ENCODE assay signal across 8 mouse cellular contexts in genomic region chr17:25942597-25943151, GRCm38 (mm10). TPM values are rescaled to one million over a fixed set of nuclear protein-coding genes. Genes with fewer than 3 reads are reported as not detected.
DNase-seq lines count a peak whose midpoint lies in the region; ATAC-seq and TF ChIP-seq lines count a peak whose summit lies in the region.
"Had no signal": no experiment of that assay in that cellular context is flagged by ENCODE, and none has a peak within 500 bp of the region (broad histone marks: within the 10 kb centered on the region; RNA-seq: fewer than 3 reads in every experiment).

No protein-coding gene starts in this region.

- no peak for DNase-seq in layer of hippocampus, adult 2 months (ENCODE audit: low spot score in 2 of 2)
- DNase-seq in layer of hippocampus, adult 11-12 months (ENCODE audit: low spot score) = no peak
- DNase-seq in embryonic facial prominence, embryonic 10.5 days (ENCODE audit: low spot score) = no peak
- peak; percentile 75 to 85 for DNase-seq in spleen, postnatal 36 days (ENCODE audit: low spot score in 2 of 2)
- DNase-seq in MN1 (ENCODE audit: low spot score) = no peak
- no peak for DNase-seq in layer of hippocampus, postnatal 25 days (ENCODE audit: extremely low spot score in 1 of 2, low spot score in 1 of 2)
- DNase-seq: thymus, postnatal 14 days had no signal

- WGBS in embryonic facial prominence, embryonic 10.5 days = 86% methylated on average over 2 of the region's 2 CpGs
- 91% methylated on average over 2 of the region's 2 CpGs for WGBS in limb, embryonic 13.5 days

- H3K4me2 ChIP-seq in limb, embryonic 13.5 days (replicated peaks) = peak overlapping the region; percentile 75; the same call in 1 of the 2 replicates

- no peak overlapping the region; the same call in 1 of the 2 replicates for H3K9ac ChIP-seq in limb, embryonic 13.5 days

- ATAC-seq in limb, embryonic 13.5 days (ENCODE audit: low FRiP score, low read depth) = peak; percentile 13; the same call in 1 of the 2 replicates

- H3K27me3 ChIP-seq in embryonic facial prominence, embryonic 10.5 days (replicated peaks; ENCODE audit: low read depth, poor library complexity, severe bottlenecking) = no peaks in the 10 kb centered on the region; the same call in 1 of the 2 replicates
- H3K27me3 ChIP-seq in limb, embryonic 13.5 days = no peaks in the 10 kb centered on the region

- H3K4me3 ChIP-seq in layer of hippocampus, adult 2 months = no peak overlapping the region
- H3K4me3 ChIP-seq in embryonic facial prominence, embryonic 10.5 days = peak overlapping the region; percentile 88
- H3K4me3 ChIP-seq in limb, embryonic 13.5 days = no peak overlapping the region

- H3K9me3 ChIP-seq in embryonic facial prominence, embryonic 10.5 days = no peaks in the 10 kb centered on the region
- H3K9me3 ChIP-seq in limb, embryonic 13.5 days = no peaks in the 10 kb centered on the region

- H3K4me1 ChIP-seq in embryonic facial prominence, embryonic 10.5 days = peaks cover 57% of the 10 kb centered on the region
- peaks cover 19% of the 10 kb centered on the region for H3K4me1 ChIP-seq in limb, embryonic 13.5 days

- no peak for TF ChIP-seq CTCF in layer of hippocampus, adult 2 months (conservative IDR thresholded peaks at IDR 0.05)

- H3K27ac ChIP-seq in layer of hippocampus, adult 2 months = peak overlapping the region; percentile 97; the same call in 1 of the 2 replicates
- H3K27ac ChIP-seq in embryonic facial prominence, embryonic 10.5 days (replicated peaks) = peak overlapping the region; percentile 96
- H3K27ac ChIP-seq in limb, embryonic 13.5 days = no peak overlapping the region

- H3K36me3 ChIP-seq in embryonic facial prominence, embryonic 10.5 days (replicated peaks) = peaks cover 14% of the 10 kb centered on the region
- peaks cover 2% of the 10 kb centered on the region; the same call in 1 of the 2 replicates for H3K36me3 ChIP-seq in limb, embryonic 13.5 days

RNA-seq across cellular contexts. Expression of gene Pigq, which starts 2.1 kb away (rescaled TPM):
- total RNA-seq in layer of hippocampus, adult 2 months (2021) = 100 to 1,000 TPM; 120 TPM
- polyA plus RNA-seq in embryonic facial prominence, embryonic 10.5 days (2016; fragmentation: Nextera tagmentation; extraction: Ambion mirVana) = 62.9 and 69.3 TPM in 2 replicates
- 50.2 and 50.5 TPM in 2 replicates for polyA plus RNA-seq in limb, embryonic 13.5 days (2015; fragmentation: Nextera tagmentation; extraction: Ambion mirVana)
- total RNA-seq in layer of hippocampus, postnatal 25 days (2021) = 100 to 1,000 TPM; 135 to 137 TPM

RNA-seq across cellular contexts. Expression of gene Nhlrc4, which starts 2.1 kb away (rescaled TPM):
- total RNA-seq in layer of hippocampus, adult 2 months (2021) = 1 to 10 TPM; 1.3 to 1.5 TPM
- polyA plus RNA-seq in embryonic facial prominence, embryonic 10.5 days (2016; fragmentation: Nextera tagmentation; extraction: Ambion mirVana) = 0.88 TPM in 1 of 2 replicates, not detected in the other
- not detected in 2 replicates for polyA plus RNA-seq in limb, embryonic 13.5 days (2015; fragmentation: Nextera tagmentation; extraction: Ambion mirVana)
- under 1 TPM in 1 of 2 experiments, not detected in 1; 0.52 TPM for total RNA-seq in layer of hippocampus, postnatal 25 days (2021)

RNA-seq across cellular contexts. Expression of gene A930017K11Rik, which starts 9.7 kb away (rescaled TPM):
- under 1 TPM; 0.41 to 0.64 TPM for total RNA-seq in layer of hippocampus, adult 2 months (2021)
- 0.35 and 0.36 TPM in 2 replicates for polyA plus RNA-seq in embryonic facial prominence, embryonic 10.5 days (2016; fragmentation: Nextera tagmentation; extraction: Ambion mirVana)
- 0.19 and 0.31 TPM in 2 replicates for polyA plus RNA-seq in limb, embryonic 13.5 days (2015; fragmentation: Nextera tagmentation; extraction: Ambion mirVana)
- total RNA-seq in layer of hippocampus, postnatal 25 days (2021) = under 1 TPM; 0.34 to 0.47 TPM

RNA-seq across cellular contexts. Expression of gene Rab40c, which starts 23.1 kb away (rescaled TPM):
- 10 to 100 TPM; 50.1 to 51.1 TPM for total RNA-seq in layer of hippocampus, adult 2 months (2021)
- 30.9 and 34.0 TPM in 2 replicates for polyA plus RNA-seq in embryonic facial prominence, embryonic 10.5 days (2016; fragmentation: Nextera tagmentation; extraction: Ambion mirVana)
- polyA plus RNA-seq in limb, embryonic 13.5 days (2015; fragmentation: Nextera tagmentation; extraction: Ambion mirVana) = 33.4 and 37.6 TPM in 2 replicates
- total RNA-seq in layer of hippocampus, postnatal 25 days (2021) = 10 to 100 TPM; 41.0 to 52.9 TPM

RNA-seq across cellular contexts. Expression of gene Capn15, which starts 42.9 kb away (rescaled TPM):
- total RNA-seq in layer of hippocampus, adult 2 months (2021) = 10 to 100 TPM; 53.6 to 58.8 TPM
- polyA plus RNA-seq in embryonic facial prominence, embryonic 10.5 days (2016; fragmentation: Nextera tagmentation; extraction: Ambion mirVana) = 34.3 and 40.1 TPM in 2 replicates
- polyA plus RNA-seq in limb, embryonic 13.5 days (2015; fragmentation: Nextera tagmentation; extraction: Ambion mirVana) = 24.8 and 25.4 TPM in 2 replicates
- 10 to 100 TPM; 48.7 to 55.2 TPM for total RNA-seq in layer of hippocampus, postnatal 25 days (2021)

Comparison
In these comparisons a context has a peak if more than half of its experiments do, and no peak if none do; other contexts are left out.
1. DNase-seq: peak in spleen, postnatal 36 days (2 of 2); none in layer of hippocampus, adult 2 months (0 of 2), layer of hippocampus, adult 11-12 months (single experiment), embryonic facial prominence, embryonic 10.5 days (single experiment), MN1 (single experiment) and layer of hippocampus, postnatal 25 days (0 of 2).